Mouse (Mus musculus) c-Kit-negative CD71-positive TER-119-positive erythroid progenitor cells, embryonic 14.5 days (primary cell): ENCODE data around the gene Lrrc40.

Experiments
- DNase-seq: peaks from one replicate; pipeline ENCODE4 v3.0.0-alpha.2; 2013; ENCODE audit warnings: low read depth, low spot score

Lrrc40 gene

GRCm38 (mm10) chr3:158036329-158036988 is at the start of gene Lrrc40, which contains the start of gene Srsf11:
Lrrc40 (plus strand) TSS chr3:158036662.
Srsf11 (minus strand) TSS chr3:158036639.
- DNase-seq = peak; percentile 88

- DNase-seq = no peak
Observed at GRCm38 (mm10) chr3:157993322-157993721, 43.1 kb upstream of the Lrrc40 start.

- no peak for DNase-seq
Observed at GRCm38 (mm10) chr3:157995726-157996125, 40.7 kb upstream of the Lrrc40 start.

GRCm38 (mm10) chr3:157998742-157999369 is 37.6 kb upstream of the Lrrc40 start:
- no peak for DNase-seq

GRCm38 (mm10) chr3:158008647-158009046 is 27.8 kb upstream of the Lrrc40 start:
- DNase-seq = no peak

GRCm38 (mm10) chr3:158009762-158010320 is 26.6 kb upstream of the Lrrc40 start:
- DNase-seq = no peak

- DNase-seq = peak; percentile 78
Observed at GRCm38 (mm10) chr3:158031371-158031925, 5.0 kb upstream of the Lrrc40 start.

- no peak for DNase-seq
Observed at GRCm38 (mm10) chr3:158032106-158032505, 4.4 kb upstream of the Lrrc40 start.

GRCm38 (mm10) chr3:158035866-158036265 is 596 bp upstream of the Lrrc40 start:
- DNase-seq = peak; percentile 26

GRCm38 (mm10) chr3:158038106-158038505 is 1.6 kb downstream of the Lrrc40 start:
- DNase-seq = no peak

GRCm38 (mm10) chr3:158040755-158041154 is 4.3 kb downstream of the Lrrc40 start:
- no peak for DNase-seq

- no peak for DNase-seq
Observed at GRCm38 (mm10) chr3:158049508-158049907, 13.0 kb downstream of the Lrrc40 start.

GRCm38 (mm10) chr3:158060621-158061291 is 24.3 kb downstream of the Lrrc40 start:
- no peak for DNase-seq

GRCm38 (mm10) chr3:158061811-158062523 is 25.5 kb downstream of the Lrrc40 start:
- DNase-seq = no peak

- DNase-seq = no peak
Observed at GRCm38 (mm10) chr3:158065256-158065655, 28.8 kb downstream of the Lrrc40 start.

- DNase-seq = no peak
Observed at GRCm38 (mm10) chr3:158067916-158068315, 31.5 kb downstream of the Lrrc40 start.

GRCm38 (mm10) chr3:158068613-158069263 is 32.3 kb downstream of the Lrrc40 start:
- DNase-seq = no peak

- no peak for DNase-seq
Observed at GRCm38 (mm10) chr3:158075004-158075403, 38.5 kb downstream of the Lrrc40 start.

GRCm38 (mm10) chr3:158076685-158077379 is 40.4 kb downstream of the Lrrc40 start:
- DNase-seq = peak; percentile 19

- DNase-seq = no peak
Observed at GRCm38 (mm10) chr3:158077380-158077772, 40.9 kb downstream of the Lrrc40 start.
